Mouse (Mus musculus) kidney, postnatal 0 days (tissue): ENCODE measurements at regions not wholly inside any gene's neighbourhood (a gene's known extent, or its start where the extent isn't known, plus 50 kb on each side); places are given as distances from the start of the nearest gene placed in this dataset.

Experiments used
- ATAC-seq: fragments of 200-750 bp; cut with Nextera tagmentation; replicated peaks from 2 replicates; pipeline ENCODE4 v1.8.0; 2017; ENCODE audit warnings: low read depth, moderate number of reproducible peaks, moderate TSS enrichment, moderate library complexity; ENCODE audit not compliant: low FRiP score
- DNase-seq: peaks from one replicate; pipeline ENCODE4 v3.0.0-alpha.2; 2016; ENCODE audit warnings: low spot score
- H3K27ac ChIP-seq: fragments of 300-500 bp; sonication (generic); 2 replicates; pipeline ENCODE4 v1.5.1; 2014; ENCODE audit warnings: mild to moderate bottlenecking
- H3K27me3 ChIP-seq: fragments of 300-500 bp; sonication (generic); 2 replicates; pipeline ENCODE4 v1.6.1; 2014; ENCODE audit warnings: low read length, mixed read lengths; ENCODE audit not compliant: insufficient read depth
- H3K36me3 ChIP-seq: fragments of 300-500 bp; sonication (generic); 2 replicates; pipeline ENCODE4 v1.6.1; 2014; ENCODE audit warnings: low read length, mixed read lengths; ENCODE audit not compliant: insufficient read depth
- H3K4me1 ChIP-seq: fragments of 300-500 bp; sonication (generic); replicated peaks from 2 replicates; pipeline ENCODE4 v1.6.1; 2014; ENCODE audit warnings: antibody characterized with exemption, low read length, mixed read lengths; ENCODE audit not compliant: insufficient read depth
- H3K4me2 ChIP-seq: fragments of 300-500 bp; sonication (generic); 2 replicates; pipeline ENCODE4 v1.6.1; 2014; ENCODE audit warnings: mild to moderate bottlenecking, low read length, moderate library complexity, mixed read lengths
- H3K4me3 ChIP-seq: fragments of 300-500 bp; sonication (generic); replicated peaks from 2 replicates; pipeline ENCODE4 v1.5.1; 2014; ENCODE audit warnings: low read depth, low read length
- H3K9ac ChIP-seq: fragments of 300-500 bp; sonication (generic); 2 replicates; pipeline ENCODE4 v1.6.1; 2014; ENCODE audit warnings: low read depth, low read length
- H3K9me3 ChIP-seq: fragments of 300-500 bp; sonication (generic); replicated peaks from 2 replicates; pipeline ENCODE4 v1.6.1; 2016; ENCODE audit warnings: low read length, inconsistent platforms, mixed read lengths
- CTCF ChIP-seq: IDR thresholded peaks from 2 replicates; pipeline ENCODE4 v1.5.1; 2016; ENCODE audit warnings: antibody characterized with exemption, low read depth, mild to moderate bottlenecking, moderate library complexity
- WGBS: fragments of 180-500 bp; shearing (Covaris S2); extraction: QIAGEN DNeasy Blood & Tissue Kit; methylation state at CpG from one replicate; pipeline ENCODE4 v1.1.7; 2014; 5-methylcytosine and 5-hydroxymethylcytosine counted together

GRCm38 (mm10) chr15:38403760-38404375 lies 978.5 kb downstream of the 4930447A16Rik start:
- 63% methylated on average over 6 of the region's 6 CpGs for WGBS
- Histone ChIP-seq H3K4me3 (no peak overlapping the region), H3K27ac (no peak overlapping the region), H3K4me2 (no peak overlapping the region), H3K36me3 (no peaks in the 10 kb centered on the region), H3K4me1 (peaks cover 8% of the 10 kb centered on the region), H3K27me3 (no peaks in the 10 kb centered on the region), H3K9me3 (no peaks in the 10 kb centered on the region), H3K9ac (no peak overlapping the region)
- no peak for TF ChIP-seq CTCF
- ATAC-seq (no peak), DNase-seq (no peak)

GRCm38 (mm10) chr15:38406114-38406960 lies 981.0 kb downstream of the 4930447A16Rik start:
- Histone ChIP-seq H3K4me1 (peaks cover 8% of the 10 kb centered on the region), H3K4me2 (no peak overlapping the region), H3K27ac (no peak overlapping the region), H3K36me3 (no peaks in the 10 kb centered on the region), H3K27me3 (no peaks in the 10 kb centered on the region), H3K9ac (no peak overlapping the region), H3K9me3 (no peaks in the 10 kb centered on the region), H3K4me3 (no peak overlapping the region)
- no peak for TF ChIP-seq CTCF
- ATAC-seq (no peak), DNase-seq (no peak)
- WGBS = 34% methylated on average over 13 of the region's 13 CpGs

- Histone ChIP-seq H3K27ac (no peak overlapping the region), H3K9ac (no peak overlapping the region), H3K4me1 (peaks cover 8% of the 10 kb centered on the region), H3K4me2 (no peak overlapping the region), H3K36me3 (no peaks in the 10 kb centered on the region), H3K9me3 (no peaks in the 10 kb centered on the region), H3K27me3 (no peaks in the 10 kb centered on the region), H3K4me3 (no peak overlapping the region)
- DNase-seq = no peak
- WGBS = 65% methylated on average over 5 of the region's 5 CpGs
- TF ChIP-seq CTCF = no peak
- no peak for ATAC-seq
Measured at GRCm38 (mm10) chr15:38407476-38407875, 982.1 kb downstream of the 4930447A16Rik start.

GRCm38 (mm10) chr15:38409168-38409567 lies 983.8 kb downstream of the 4930447A16Rik start:
- Histone ChIP-seq H3K4me1 (peaks cover 8% of the 10 kb centered on the region), H3K4me3 (no peak overlapping the region), H3K27ac (no peak overlapping the region), H3K4me2 (no peak overlapping the region), H3K36me3 (no peaks in the 10 kb centered on the region), H3K27me3 (no peaks in the 10 kb centered on the region), H3K9me3 (no peaks in the 10 kb centered on the region), H3K9ac (no peak overlapping the region)
- ATAC-seq (no peak), DNase-seq (no peak)
- 70% methylated on average over 4 of the region's 4 CpGs for WGBS
- TF ChIP-seq CTCF = no peak

- whole genome bisulfite sequencing = 93% methylated on average over 1 of the region's 1 CpGs
Measured at GRCm38 (mm10) chr15:38410462-38410861, 985.1 kb downstream of the 4930447A16Rik start.

GRCm38 (mm10) chr15:38412481-38412880 lies 987.1 kb downstream of the 4930447A16Rik start:
- DNase-seq (no peak), ATAC-seq (no peak)
- TF ChIP-seq CTCF = no peak
- no peak overlapping the region for H3K9ac ChIP-seq
- no peaks in the 10 kb centered on the region for H3K9me3 ChIP-seq
- no peak overlapping the region for H3K4me3 ChIP-seq
- H3K36me3 ChIP-seq = no peaks in the 10 kb centered on the region
- no peaks in the 10 kb centered on the region; the same call in 1 of the 2 replicates for H3K4me1 ChIP-seq
- no peak overlapping the region for H3K4me2 ChIP-seq
- H3K27me3 ChIP-seq = no peaks in the 10 kb centered on the region
- no peak overlapping the region for H3K27ac ChIP-seq
- WGBS = 77% methylated on average over 3 of the region's 3 CpGs

More at GRCm38 (mm10) chr15:38410462-38410861, 985.1 kb downstream of the 4930447A16Rik start:
- Histone ChIP-seq H3K9me3 (no peaks in the 10 kb centered on the region), H3K36me3 (no peaks in the 10 kb centered on the region), H3K4me1 (peaks cover 8% of the 10 kb centered on the region), H3K4me3 (no peak overlapping the region), H3K9ac (no peak overlapping the region), H3K4me2 (no peak overlapping the region), H3K27ac (no peak overlapping the region), H3K27me3 (no peaks in the 10 kb centered on the region)
- ATAC-seq (no peak), DNase-seq (no peak)
- no peak for TF ChIP-seq CTCF
